Mouse (Mus musculus): Measurements from ENCODE around the gene A530032D15Rik.
"Not testable (repeated sequence)": the region's sequence is repeated elsewhere in the genome, so short reads cannot be mapped to it uniquely, and the experiment has no call there.

A530032D15Rik gene

GRCm38 (mm10) chr1:85034394-85034793 is 75.3 kb downstream of the A530032D15Rik start:
- not testable (repeated sequence) for DNase-seq

GRCm38 (mm10) chr1:85033616-85034015 is 76.0 kb downstream of the A530032D15Rik start:
- not testable (repeated sequence) for DNase-seq

All from thymus, postnatal 4 days (tissue).